Mouse (Mus musculus): ENCODE measurements around the gene Aff1. TPM values are rescaled to one million over a fixed set of nuclear protein-coding genes. Genes with fewer than 3 reads are reported as not detected.
A peak's percentile ranks its signal among the peaks of the same experiment; 100 is the strongest.

Aff1 gene
- polyA plus RNA-seq, 1 experiment from 2014 or later, result 7.3 TPM

GRCm38 (mm10) chr5:103753511-103754329 is 61.5 kb downstream of the Aff1 start:
- H3K9ac ChIP-seq (ENCODE audit: low read length), result peak overlapping the region; percentile 75
- under 1% methylated on average over 83 of the region's 86 CpGs for WGBS
- ATAC-seq (replicated peaks; ENCODE audit: low FRiP score, low TSS enrichment, low read depth) (peak; percentile 93), DNase-seq (ENCODE audit: low spot score) (peak; percentile 95)
- H3K4me1 ChIP-seq (replicated peaks; ENCODE audit: control insufficient read depth, insufficient read depth, low read length), result peaks cover 4% of the 10 kb centered on the region; the same call in 1 of the 2 replicates
- no peaks in the 10 kb centered on the region for H3K9me3 ChIP-seq (ENCODE audit: control insufficient read depth, low read length)
- no peaks in the 10 kb centered on the region for H3K36me3 ChIP-seq (ENCODE audit: control insufficient read depth, insufficient read depth, low read length)
- peak overlapping the region; percentile 74 for H3K4me2 ChIP-seq (ENCODE audit: low read length)
- no peaks in the 10 kb centered on the region for H3K27me3 ChIP-seq (replicated peaks; ENCODE audit: control insufficient read depth, insufficient read depth, low read length)
- peak overlapping the region; percentile 72 for H3K4me3 ChIP-seq (ENCODE audit: low read depth, low read length)
- H3K27ac ChIP-seq (ENCODE audit: low read depth), result peak overlapping the region; percentile 96

DNA sequence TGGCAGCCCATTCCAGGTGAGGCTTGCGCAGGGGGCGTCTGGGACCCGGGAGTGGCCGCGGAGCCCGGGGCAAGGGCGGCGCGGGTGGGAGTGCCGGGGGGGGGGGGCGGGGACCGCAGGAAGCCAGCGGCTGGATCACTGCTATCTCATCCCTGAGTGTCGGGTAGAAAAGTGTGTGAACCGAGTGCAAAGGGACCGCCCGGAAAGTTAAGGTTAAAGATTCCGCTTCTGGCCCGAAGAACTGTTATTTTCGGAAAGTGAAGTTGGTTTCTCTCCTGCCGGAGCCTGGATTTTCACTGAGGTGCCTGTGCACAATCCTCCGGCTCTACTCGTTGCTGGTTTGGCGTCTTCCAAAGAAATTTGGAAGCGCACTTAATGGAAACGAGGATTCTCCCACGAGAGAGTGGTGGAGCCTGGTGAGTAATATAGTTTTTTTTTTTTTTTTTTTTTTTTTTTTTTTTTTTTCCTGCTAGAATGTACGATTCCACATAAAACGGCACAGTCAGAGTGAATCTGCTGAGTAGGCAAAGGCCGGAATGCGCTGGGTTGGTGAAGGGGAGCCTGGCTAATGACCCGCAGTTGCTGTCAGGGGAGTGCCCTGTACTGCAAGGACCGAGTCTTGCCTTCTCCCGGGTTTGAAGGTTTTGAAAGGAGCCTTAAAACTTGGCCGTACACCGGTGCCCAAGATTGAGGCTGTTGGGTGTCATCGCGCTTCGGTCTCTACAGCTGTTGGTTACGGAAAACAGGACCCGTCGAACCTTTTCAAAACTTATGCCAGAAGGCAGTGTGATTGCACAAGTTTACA is 62.4 kb downstream of the Aff1 start:
- DNase-seq (ENCODE audit: low spot score), result peak; percentile 67
- H3K36me3 ChIP-seq (ENCODE audit: control insufficient read depth, insufficient read depth, low read length), result no peaks in the 10 kb centered on the region
- 2% methylated on average over 36 of the region's 42 CpGs for WGBS
- peak overlapping the region; percentile 96 for H3K27ac ChIP-seq (ENCODE audit: low read depth)
- peak overlapping the region; percentile 75 for H3K9ac ChIP-seq (ENCODE audit: low read length)
- peak; percentile 74 for ATAC-seq (replicated peaks; ENCODE audit: low FRiP score, low TSS enrichment, low read depth)
- H3K4me2 ChIP-seq (ENCODE audit: low read length), result peak overlapping the region; percentile 74
- H3K9me3 ChIP-seq (ENCODE audit: control insufficient read depth, low read length), result no peaks in the 10 kb centered on the region
- peaks cover 4% of the 10 kb centered on the region; the same call in 1 of the 2 replicates for H3K4me1 ChIP-seq (replicated peaks; ENCODE audit: control insufficient read depth, insufficient read depth, low read length)
- H3K4me3 ChIP-seq (ENCODE audit: low read depth, low read length), result peak overlapping the region; percentile 72
- no peaks in the 10 kb centered on the region for H3K27me3 ChIP-seq (replicated peaks; ENCODE audit: control insufficient read depth, insufficient read depth, low read length)

GRCm38 (mm10) chr5:103755135-103755487 is 62.9 kb downstream of the Aff1 start:
- Histone ChIP-seq H3K9ac (ENCODE audit: low read length) (peak overlapping the region; percentile 75), H3K36me3 (ENCODE audit: control insufficient read depth, insufficient read depth, low read length) (no peaks in the 10 kb centered on the region), H3K9me3 (ENCODE audit: control insufficient read depth, low read length) (no peaks in the 10 kb centered on the region), H3K27ac (ENCODE audit: low read depth) (no peak overlapping the region), H3K4me1 (replicated peaks; ENCODE audit: control insufficient read depth, insufficient read depth, low read length) (peaks cover 9% of the 10 kb centered on the region), H3K27me3 (replicated peaks; ENCODE audit: control insufficient read depth, insufficient read depth, low read length) (no peaks in the 10 kb centered on the region), H3K4me3 (ENCODE audit: low read depth, low read length) (peak overlapping the region; percentile 72), H3K4me2 (ENCODE audit: low read length) (peak overlapping the region; percentile 74)
- DNase-seq (ENCODE audit: low spot score) (no peak), ATAC-seq (replicated peaks; ENCODE audit: low FRiP score, low TSS enrichment, low read depth) (no peak)
- WGBS, result 46% methylated on average over 3 of the region's 3 CpGs

GRCm38 (mm10) chr5:103756231-103756714 is 64.1 kb downstream of the Aff1 start:
- H3K4me1 ChIP-seq (replicated peaks; ENCODE audit: control insufficient read depth, insufficient read depth, low read length), result peaks cover 13% of the 10 kb centered on the region
- no peak for DNase-seq (ENCODE audit: low spot score)
- WGBS, result 62% methylated on average over 6 of the region's 6 CpGs
- H3K36me3 ChIP-seq (ENCODE audit: control insufficient read depth, insufficient read depth, low read length), result no peaks in the 10 kb centered on the region
- ATAC-seq (replicated peaks; ENCODE audit: low FRiP score, low TSS enrichment, low read depth), result no peak
- no peak overlapping the region for H3K4me3 ChIP-seq (ENCODE audit: low read depth, low read length)
- H3K4me2 ChIP-seq (ENCODE audit: low read length), result no peak overlapping the region
- H3K9me3 ChIP-seq (ENCODE audit: control insufficient read depth, low read length), result no peaks in the 10 kb centered on the region
- H3K9ac ChIP-seq (ENCODE audit: low read length), result no peak overlapping the region
- H3K27me3 ChIP-seq (replicated peaks; ENCODE audit: control insufficient read depth, insufficient read depth, low read length), result no peaks in the 10 kb centered on the region
- H3K27ac ChIP-seq (ENCODE audit: low read depth), result no peak overlapping the region

DNA sequence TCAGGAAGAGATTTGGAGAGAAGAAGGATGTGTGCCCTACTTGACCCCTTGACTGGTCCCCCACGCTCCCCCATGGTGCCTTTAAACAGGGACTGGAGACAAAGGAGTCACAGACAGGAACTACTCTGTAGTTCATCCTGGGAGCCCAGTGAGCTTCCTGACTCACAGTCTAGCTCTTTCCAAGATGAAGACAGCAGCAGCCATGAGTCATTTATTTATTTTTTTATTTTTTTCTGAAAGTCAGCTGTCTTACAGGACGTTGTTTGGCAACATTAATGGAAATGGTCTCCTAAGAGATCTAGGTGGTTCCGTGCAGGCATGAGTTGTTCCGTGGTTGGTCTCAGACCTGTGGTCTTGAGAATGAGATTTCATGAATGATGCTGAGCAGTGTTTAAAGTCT is 66.3 kb downstream of the Aff1 start:
- Histone ChIP-seq H3K36me3 (ENCODE audit: control insufficient read depth, insufficient read depth, low read length) (no peaks in the 10 kb centered on the region), H3K4me1 (replicated peaks; ENCODE audit: control insufficient read depth, insufficient read depth, low read length) (peaks cover 9% of the 10 kb centered on the region), H3K27me3 (replicated peaks; ENCODE audit: control insufficient read depth, insufficient read depth, low read length) (no peaks in the 10 kb centered on the region), H3K9me3 (ENCODE audit: control insufficient read depth, low read length) (no peaks in the 10 kb centered on the region), H3K4me3 (ENCODE audit: low read depth, low read length) (no peak overlapping the region), H3K4me2 (ENCODE audit: low read length) (no peak overlapping the region), H3K9ac (ENCODE audit: low read length) (no peak overlapping the region), H3K27ac (ENCODE audit: low read depth) (no peak overlapping the region)
- ATAC-seq (replicated peaks; ENCODE audit: low FRiP score, low TSS enrichment, low read depth) (no peak), DNase-seq (ENCODE audit: low spot score) (no peak)
- WGBS, result 67% methylated on average over 4 of the region's 4 CpGs

GRCm38 (mm10) chr5:103759489-103760424 is 67.6 kb downstream of the Aff1 start:
- H3K27me3 ChIP-seq (replicated peaks; ENCODE audit: control insufficient read depth, insufficient read depth, low read length), result no peaks in the 10 kb centered on the region
- peaks cover 9% of the 10 kb centered on the region for H3K4me1 ChIP-seq (replicated peaks; ENCODE audit: control insufficient read depth, insufficient read depth, low read length)
- 0 out of 2 replicates have a peak overlapping the region, but pooled peaks have one; percentile 51 for H3K27ac ChIP-seq (ENCODE audit: low read depth)
- peak overlapping the region; percentile 66 for H3K4me2 ChIP-seq (ENCODE audit: low read length)
- peak overlapping the region; percentile 44 for H3K9ac ChIP-seq (ENCODE audit: low read length)
- ATAC-seq (replicated peaks; ENCODE audit: low FRiP score, low TSS enrichment, low read depth) (no peak; the same call in 1 of the 2 replicates), DNase-seq (ENCODE audit: low spot score) (no peak)
- no peaks in the 10 kb centered on the region for H3K9me3 ChIP-seq (ENCODE audit: control insufficient read depth, low read length)
- no peaks in the 10 kb centered on the region for H3K36me3 ChIP-seq (ENCODE audit: control insufficient read depth, insufficient read depth, low read length)
- WGBS, result 41% methylated on average over 14 of the region's 14 CpGs
- H3K4me3 ChIP-seq (ENCODE audit: low read depth, low read length), result peak overlapping the region; percentile 35

- Histone ChIP-seq H3K4me1 (replicated peaks; ENCODE audit: control insufficient read depth, insufficient read depth, low read length) (peaks cover 9% of the 10 kb centered on the region), H3K36me3 (ENCODE audit: control insufficient read depth, insufficient read depth, low read length) (no peaks in the 10 kb centered on the region), H3K27ac (ENCODE audit: low read depth) (peak overlapping the region; percentile 51; the same call in 1 of the 2 replicates), H3K9me3 (ENCODE audit: control insufficient read depth, low read length) (peaks cover under 1% of the 10 kb centered on the region; the same call in 1 of the 2 replicates), H3K4me3 (ENCODE audit: low read depth, low read length) (peak overlapping the region; percentile 35), H3K27me3 (replicated peaks; ENCODE audit: control insufficient read depth, insufficient read depth, low read length) (no peaks in the 10 kb centered on the region), H3K4me2 (ENCODE audit: low read length) (peak overlapping the region; percentile 66), H3K9ac (ENCODE audit: low read length) (peak overlapping the region; percentile 44)
- peak; percentile 73 for DNase-seq (ENCODE audit: low spot score)
- ATAC-seq (replicated peaks; ENCODE audit: low FRiP score, low TSS enrichment, low read depth), result peak; percentile 48
- WGBS, result 3% methylated on average over 20 of the region's 20 CpGs
Measured at GRCm38 (mm10) chr5:103760425-103761131, 68.4 kb downstream of the Aff1 start.

Measured in intestine, embryonic 14.5 days (tissue).